Mouse (Mus musculus): ENCODE results near the gene Pcmt1.

The Pcmt1 gene

DNA sequence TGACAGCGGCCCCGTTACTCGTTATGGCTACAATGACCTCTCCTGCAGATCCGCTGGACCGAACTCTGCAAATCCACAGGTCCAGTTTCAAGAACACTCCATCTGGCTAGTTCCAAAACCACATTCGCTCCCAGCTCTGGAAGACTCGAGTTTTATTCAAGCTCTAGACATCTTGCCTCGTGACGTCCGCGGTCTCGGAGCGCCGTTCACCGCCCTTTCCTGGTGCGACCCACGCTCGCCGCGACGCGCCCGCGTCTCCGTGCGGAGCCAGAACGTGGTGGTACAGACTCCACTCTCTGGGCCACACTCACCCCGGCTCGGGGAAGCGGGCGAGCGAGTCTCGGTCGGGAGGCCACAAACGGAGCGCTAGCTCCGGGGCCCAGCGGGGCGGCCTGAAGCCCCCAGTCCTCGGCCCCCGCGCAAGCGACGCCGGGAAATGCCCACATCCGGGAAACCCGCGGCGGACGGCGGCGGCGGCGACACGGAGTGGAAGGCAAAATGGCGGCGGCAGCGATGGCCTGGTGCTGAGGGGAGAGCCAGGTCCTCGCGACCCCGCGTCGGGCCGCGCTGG, at the start of gene Pcmt1, which contains the start of gene Lats1:
TSS of gene Pcmt1 (minus strand) at position 406 of the 571 bp plus-strand sequence.
TSS of gene Lats1 (plus strand) at position 484 of the 571 bp plus-strand sequence.
- peak; percentile 82 to 89 for DNase-seq (ENCODE audit: low spot score in 2 of 2)

DNA sequence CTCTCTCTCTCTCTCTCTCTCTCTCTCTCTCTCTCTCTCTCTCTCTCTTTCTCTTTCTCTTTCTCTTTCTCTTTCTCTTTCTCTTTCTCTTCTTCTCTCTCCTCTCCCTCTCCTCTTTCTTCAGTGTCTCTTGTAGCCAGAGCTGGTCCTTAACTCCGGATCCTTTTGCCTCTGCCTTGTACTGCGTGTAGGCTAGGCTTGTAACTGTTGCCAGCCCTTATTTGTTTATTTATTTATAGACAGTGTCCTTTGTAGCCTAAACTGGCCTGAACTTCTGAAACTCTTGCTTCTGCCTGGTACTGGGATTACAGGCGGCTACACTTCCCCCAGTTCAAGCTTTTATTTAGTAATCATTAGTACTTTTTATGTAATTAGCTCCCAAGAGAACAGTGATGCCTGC, 46.1 kb upstream of the Pcmt1 start:
- no peak for DNase-seq (ENCODE audit: low spot score in 2 of 2)

DNA sequence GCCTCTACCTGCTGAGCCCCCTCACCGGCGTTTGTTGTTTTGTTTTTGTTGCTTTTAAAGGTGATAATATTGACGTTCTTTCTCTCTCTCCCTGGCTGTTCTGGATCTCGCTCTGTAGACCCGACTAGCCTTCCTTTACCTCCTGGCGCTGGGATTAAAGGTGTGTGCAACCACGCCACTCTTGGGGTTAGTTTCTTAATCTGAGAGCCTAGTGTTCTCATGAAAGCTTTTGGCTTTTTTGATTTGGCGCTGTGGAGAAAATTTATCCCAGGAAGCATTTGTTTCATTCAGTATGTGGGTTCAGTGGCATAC, 45.5 kb upstream of the Pcmt1 start:
- DNase-seq (ENCODE audit: low spot score in 2 of 2): peak in 1 of 2 experiments; percentile 3

DNA sequence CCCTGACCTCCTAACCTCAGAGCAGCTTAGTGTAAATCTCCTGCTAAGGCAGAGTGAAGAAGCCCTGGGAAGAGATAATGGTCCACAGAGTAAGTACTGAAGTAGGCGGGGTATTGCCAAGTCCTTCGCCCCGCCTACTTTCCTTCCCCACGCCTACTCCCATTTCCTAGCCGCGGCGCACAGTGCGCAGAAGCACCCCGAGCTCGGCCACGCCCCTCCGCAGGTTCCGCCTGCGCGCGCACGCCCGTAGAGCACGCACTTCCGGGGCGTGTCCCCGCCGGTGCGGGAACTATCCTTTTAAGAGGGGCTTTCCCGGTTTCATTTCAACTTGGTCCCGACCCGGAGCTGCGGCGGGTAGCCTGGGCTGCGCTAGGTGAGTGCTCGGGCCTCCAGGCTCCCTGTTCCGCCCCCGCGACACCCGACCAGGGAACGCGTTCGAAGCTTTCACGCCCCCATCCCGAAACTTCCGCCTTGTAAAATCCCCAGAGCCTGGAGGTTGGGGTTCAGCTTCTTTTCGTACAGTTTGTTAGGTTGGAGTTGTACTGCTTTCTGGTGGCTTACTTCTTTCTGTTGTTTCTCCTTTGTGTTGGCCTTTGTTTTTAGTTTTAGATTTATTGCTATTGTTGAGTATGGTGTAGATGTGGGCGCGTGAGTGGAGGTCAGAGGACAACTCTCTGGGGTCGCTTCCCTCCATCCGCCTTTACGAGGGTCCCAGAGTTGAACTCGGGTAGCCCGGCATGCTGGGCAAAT, 45.0 kb upstream of the Pcmt1 start, which contains the start of gene Katna1:
TSS of gene Katna1 (plus strand) at position 250 of the 750 bp plus-strand sequence.
- DNase-seq (ENCODE audit: low spot score in 2 of 2): peak; percentile 91 to 97

- no peak for DNase-seq (ENCODE audit: low spot score in 2 of 2)
Measured at GRCm38 (mm10) chr10:7715056-7715455, 34.1 kb upstream of the Pcmt1 start.

DNA sequence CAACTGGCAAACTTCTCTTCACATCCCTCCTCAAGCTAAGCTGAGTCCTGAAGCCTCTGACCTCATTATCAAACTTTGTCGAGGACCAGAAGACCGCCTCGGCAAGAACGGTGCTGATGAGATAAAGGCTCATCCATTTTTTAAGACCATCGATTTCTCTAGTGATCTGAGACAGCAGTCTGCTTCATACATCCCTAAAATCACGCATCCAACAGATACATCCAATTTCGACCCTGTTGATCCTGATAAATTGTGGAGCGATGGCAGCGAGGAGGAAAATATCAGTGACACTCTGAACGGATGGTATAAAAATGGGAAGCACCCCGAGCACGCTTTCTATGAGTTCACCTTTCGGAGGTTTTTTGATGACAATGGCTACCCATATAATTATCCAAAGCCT, 31.6 kb upstream of the Pcmt1 start:
- no peak for DNase-seq (ENCODE audit: low spot score in 2 of 2)

GRCm38 (mm10) chr10:7710121-7710520, 29.2 kb upstream of the Pcmt1 start:
- DNase-seq (ENCODE audit: low spot score in 2 of 2): no peak

- DNase-seq (ENCODE audit: low spot score in 2 of 2): no peak
Measured at GRCm38 (mm10) chr10:7702586-7702985, 21.6 kb upstream of the Pcmt1 start.

DNA sequence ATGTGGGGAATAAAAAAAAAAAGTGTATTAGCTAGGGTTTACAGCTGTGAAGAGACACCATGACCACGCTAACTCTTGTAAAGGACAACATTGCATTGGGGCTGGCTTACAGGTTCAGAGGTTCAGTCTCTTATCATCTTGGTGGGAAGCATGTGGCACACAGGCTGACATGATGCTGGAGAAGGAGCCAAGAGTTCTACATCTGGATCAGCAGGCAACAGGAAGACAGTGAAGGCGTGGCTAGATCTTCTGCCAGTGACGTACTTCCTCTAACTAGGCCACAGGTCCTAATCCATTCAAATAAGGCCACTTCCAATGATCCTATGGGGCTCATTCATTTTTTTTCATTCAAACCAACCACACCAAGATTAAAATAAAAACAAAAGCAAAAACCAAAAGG, 19.2 kb upstream of the Pcmt1 start:
- no peak for DNase-seq (ENCODE audit: low spot score in 2 of 2)

DNA sequence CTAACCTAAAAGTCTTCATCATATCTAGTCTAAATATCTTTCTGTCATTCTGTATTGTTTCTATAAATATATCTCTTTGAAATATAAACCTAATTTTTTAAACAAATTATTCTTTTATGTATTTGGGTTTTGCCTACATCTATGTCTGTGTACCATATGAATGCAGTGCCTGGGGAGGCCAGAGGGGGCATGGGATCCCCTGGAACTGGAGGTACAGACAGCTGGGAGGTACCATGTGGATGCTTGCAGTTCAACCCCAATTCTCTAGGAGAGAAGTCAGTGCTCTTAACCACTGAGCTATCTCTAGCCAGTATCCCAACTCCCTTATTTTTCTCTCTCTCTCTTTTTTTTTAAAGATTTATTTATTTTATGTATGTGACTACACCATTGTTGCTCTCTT, 14.3 kb upstream of the Pcmt1 start:
- DNase-seq (ENCODE audit: low spot score in 2 of 2): peak; percentile 9 to 12

DNA sequence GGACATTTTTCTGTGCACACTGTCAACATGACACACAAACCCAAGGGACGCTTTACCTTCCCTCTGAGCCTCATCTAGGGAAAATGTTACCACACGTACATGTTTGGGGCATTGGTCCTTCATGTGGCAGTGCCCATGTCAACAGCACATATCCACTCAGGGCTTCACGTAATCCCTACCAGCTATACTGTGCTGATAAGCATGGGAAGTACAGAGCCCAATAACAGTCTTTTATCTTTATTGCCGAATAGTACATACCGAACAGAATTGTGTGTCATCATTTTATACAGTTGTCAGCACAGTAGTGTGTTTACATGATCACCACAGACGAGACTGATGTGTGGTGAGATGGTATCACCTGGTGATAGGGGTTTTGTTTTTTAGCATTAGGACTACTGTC, 6.0 kb upstream of the Pcmt1 start:
- DNase-seq (ENCODE audit: low spot score in 2 of 2): no peak

- DNase-seq (ENCODE audit: low spot score in 2 of 2): no peak
Measured at GRCm38 (mm10) chr10:7682249-7682648, 1.3 kb upstream of the Pcmt1 start.

DNA sequence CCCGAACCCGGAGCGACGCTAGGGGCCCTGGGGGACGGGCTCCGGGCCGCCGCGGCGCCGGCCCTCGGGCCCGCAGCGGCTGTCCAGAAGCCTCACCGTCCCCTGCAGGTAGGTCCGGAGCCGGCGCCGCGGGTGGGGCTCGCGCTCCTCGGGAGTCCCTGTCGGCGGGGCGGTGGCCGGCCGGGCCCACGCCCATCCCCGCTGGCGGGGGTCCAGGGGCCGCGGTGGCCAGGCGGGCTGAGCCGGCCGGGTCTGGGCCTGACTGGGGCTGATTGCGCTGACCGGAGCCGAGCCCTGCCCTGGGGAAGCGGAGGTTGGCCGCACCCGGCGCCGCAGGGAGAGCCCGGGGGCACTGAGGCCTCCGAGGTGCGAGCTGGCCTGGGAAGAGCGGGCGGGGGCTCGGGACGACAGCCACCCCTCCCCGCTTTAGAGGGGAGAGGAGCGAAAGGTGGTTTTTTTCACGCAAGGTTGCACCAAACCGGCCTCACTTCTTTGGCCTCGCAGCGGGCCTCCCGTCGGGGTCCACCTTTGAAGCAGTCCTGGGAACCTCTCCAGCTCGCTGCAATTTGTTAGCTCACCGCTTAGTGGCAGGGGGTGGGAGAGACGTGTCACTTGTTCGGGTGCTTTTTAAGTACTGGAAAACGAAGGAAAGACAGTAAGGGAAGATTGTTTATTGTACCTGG, 548 bp upstream of the Pcmt1 start:
- DNase-seq (ENCODE audit: low spot score in 2 of 2): peak; percentile 52 to 58

DNA sequence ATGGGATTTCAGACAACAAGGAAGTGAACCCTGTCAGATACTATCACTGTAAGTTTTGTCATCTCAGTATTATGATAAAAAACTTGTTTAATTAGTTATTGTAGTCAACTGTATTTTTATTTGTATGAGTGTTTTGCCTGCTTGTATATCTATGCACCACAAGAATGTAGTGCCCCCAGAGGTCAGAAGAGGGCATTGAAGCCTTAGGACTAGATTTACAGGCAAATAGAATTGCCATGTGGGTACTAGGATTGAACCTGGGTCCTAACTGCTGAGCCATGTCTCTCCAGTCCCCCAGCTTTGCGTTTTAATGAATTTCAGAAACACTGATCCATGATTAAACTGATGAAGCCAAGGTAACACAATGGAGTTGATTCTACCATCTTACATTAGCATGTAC, 7.3 kb downstream of the Pcmt1 start:
- peak in 1 of 2 experiments; percentile 26 for DNase-seq (ENCODE audit: low spot score in 2 of 2)

- peak; percentile 82 to 89 for DNase-seq (ENCODE audit: low spot score in 2 of 2)
Measured at GRCm38 (mm10) chr10:7667342-7667802, 13.6 kb downstream of the Pcmt1 start, which contains the start of gene Nup43. TSS of gene Nup43 (plus strand) at chr10:7667503.

GRCm38 (mm10) chr10:7664889-7665288, 16.0 kb downstream of the Pcmt1 start:
- DNase-seq (ENCODE audit: low spot score in 2 of 2): no peak

GRCm38 (mm10) chr10:7664027-7664526, 16.9 kb downstream of the Pcmt1 start:
- DNase-seq (ENCODE audit: low spot score in 2 of 2): no peak

DNA sequence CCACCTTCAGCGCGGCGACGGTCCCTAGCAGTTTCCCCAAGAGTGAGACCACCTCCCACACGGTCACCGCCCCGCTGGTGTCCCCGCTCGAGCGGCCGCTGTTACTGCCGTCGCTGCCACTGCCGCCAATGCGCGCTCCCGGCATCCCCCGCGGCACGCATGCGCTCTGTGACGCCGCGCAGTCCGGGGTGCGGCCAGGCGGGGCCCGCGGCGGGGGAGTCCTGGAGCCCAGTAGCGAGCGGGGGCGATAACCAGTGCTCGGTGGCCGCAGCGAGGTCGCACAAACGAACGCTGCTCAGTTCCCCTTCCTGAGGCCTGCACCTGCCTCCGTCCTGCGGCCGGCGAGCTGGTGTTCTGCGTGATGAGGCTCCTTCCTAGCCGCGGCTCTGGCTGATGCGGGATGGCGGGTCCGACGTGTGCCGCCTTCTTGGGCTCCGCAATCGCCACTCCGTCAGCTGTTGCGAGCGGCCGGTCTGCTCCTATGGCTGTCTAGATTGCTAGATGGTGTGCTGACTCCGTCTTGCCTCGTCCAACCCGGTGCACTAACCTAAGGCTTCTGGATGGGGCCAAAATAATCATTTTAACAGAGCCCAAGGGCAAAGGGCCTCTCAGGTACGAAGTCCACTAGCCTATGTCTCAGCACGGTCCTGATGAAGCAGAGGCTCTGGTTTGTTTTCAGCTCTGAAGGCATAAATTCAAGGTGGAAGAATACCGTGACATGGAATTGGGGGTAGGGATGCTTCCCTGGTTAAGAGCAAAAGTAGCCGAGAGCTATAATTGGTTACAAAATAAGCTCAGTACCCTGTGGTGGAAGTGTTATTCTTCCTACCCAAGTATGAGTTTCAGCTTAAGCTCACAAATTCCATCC, 17.5 kb downstream of the Pcmt1 start:
- peak; percentile 80 to 88 for DNase-seq (ENCODE audit: low spot score in 2 of 2)

DNA sequence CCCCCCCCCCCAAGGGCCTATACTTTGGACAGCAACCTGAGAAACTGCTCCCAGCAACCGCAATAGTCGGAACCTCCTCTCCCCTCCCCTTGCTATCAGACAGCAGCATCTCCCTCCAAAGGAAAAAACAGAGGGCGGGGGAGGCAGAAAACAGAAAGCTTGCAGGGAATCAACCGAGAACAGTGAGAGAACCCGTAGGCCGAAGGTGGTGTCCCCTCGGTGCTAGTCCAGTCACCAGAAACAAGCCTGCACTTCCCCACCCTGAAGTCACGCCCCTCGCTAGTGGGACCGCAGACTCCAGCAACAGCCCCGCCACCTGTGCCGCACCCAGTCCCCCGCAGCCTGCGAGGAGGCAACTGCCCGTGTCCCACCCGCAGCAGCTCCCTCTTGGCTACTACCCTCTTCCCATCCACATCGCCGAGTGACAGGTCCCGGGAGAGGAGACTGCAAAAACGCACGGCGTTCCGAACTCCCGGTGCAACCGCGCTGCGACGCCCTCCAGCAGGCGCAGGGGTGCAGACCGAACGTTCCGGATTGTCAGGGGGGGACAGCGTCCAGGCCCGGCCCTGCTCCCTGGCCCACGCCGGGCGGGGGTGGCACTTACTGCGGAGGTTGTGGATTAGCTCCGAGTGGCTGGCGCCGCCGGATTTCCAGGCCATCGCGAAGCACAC, 18.3 kb downstream of the Pcmt1 start:
- DNase-seq (ENCODE audit: low spot score in 2 of 2): peak in 1 of 2 experiments; percentile 59

DNA sequence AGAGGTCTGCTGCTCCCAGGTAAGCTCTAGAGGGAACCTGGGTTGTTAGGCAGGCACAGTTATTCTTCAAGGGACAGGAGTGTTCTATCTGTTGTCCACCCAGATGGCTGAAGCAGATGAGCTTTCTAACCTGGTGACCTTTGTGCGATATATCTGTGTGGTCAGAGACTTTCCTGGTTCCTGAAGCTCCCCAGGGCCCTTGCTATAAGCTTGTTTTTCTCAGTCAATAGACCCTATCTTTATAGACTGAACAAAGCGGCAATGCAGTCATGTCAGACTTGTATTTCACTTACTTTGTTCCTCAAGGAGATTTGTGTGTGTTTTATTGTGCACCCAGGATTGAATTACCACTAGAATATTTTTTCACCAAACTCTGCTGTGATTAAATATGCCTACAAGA, 29.9 kb downstream of the Pcmt1 start:
- no peak for DNase-seq (ENCODE audit: low spot score in 2 of 2)

- DNase-seq (ENCODE audit: low spot score in 2 of 2): no peak
Measured at GRCm38 (mm10) chr10:7649059-7649458, 31.9 kb downstream of the Pcmt1 start.

Measured in thymus, postnatal 10 days (tissue).